Mouse (Mus musculus) heart, postnatal 4 days (tissue): ENCODE data around the gene Sgce. TPM values are rescaled to one million over a fixed set of nuclear protein-coding genes. Genes with fewer than 3 reads are reported as not detected.
"Not testable (repeated sequence)": the region's sequence is repeated elsewhere in the genome, so short reads cannot be mapped to it uniquely, and the experiment has no call there.

ENCODE experiments used
- DNase-seq: peaks from one replicate; pipeline ENCODE4 v3.0.0; 2021
- total RNA-seq, 2 experiments: library from RNA; stranded (reverse); gene quantifications; 2 replicates each; pipeline ENCODE4 v1.2.3; 2021

The Sgce gene
- total RNA-seq, 2 experiments from 2014 or later = 45.5 to 48.0 TPM

GRCm38 (mm10) chr6:4722739-4723138 lies 24.3 kb downstream of the Sgce start:
- DNase-seq = no peak

GRCm38 (mm10) chr6:4722142-4722541 lies 24.9 kb downstream of the Sgce start:
- no peak for DNase-seq

GRCm38 (mm10) chr6:4717344-4717743 lies 29.7 kb downstream of the Sgce start:
- no peak for DNase-seq

- DNase-seq = no peak
These were observed 30.8 kb downstream of the Sgce start for GRCm38 (mm10) chr6:4716171-4716570.

- peak; percentile 33 for DNase-seq
These were observed 38.0 kb downstream of the Sgce start for GRCm38 (mm10) chr6:4708971-4709370.

- DNase-seq = no peak
These were observed 40.6 kb downstream of the Sgce start for GRCm38 (mm10) chr6:4706415-4706814.

- no peak for DNase-seq
These were observed 43.1 kb downstream of the Sgce start for GRCm38 (mm10) chr6:4703908-4704307.

- no peak for DNase-seq
These were observed 45.4 kb downstream of the Sgce start for GRCm38 (mm10) chr6:4701641-4702040.

GRCm38 (mm10) chr6:4695778-4696177 lies 51.2 kb downstream of the Sgce start:
- DNase-seq = no peak

GRCm38 (mm10) chr6:4694672-4695231 lies 52.3 kb downstream of the Sgce start:
- DNase-seq = no peak

- no peak for DNase-seq
These were observed 53.5 kb downstream of the Sgce start for GRCm38 (mm10) chr6:4693544-4693943.

- DNase-seq = no peak
These were observed 56.6 kb downstream of the Sgce start for GRCm38 (mm10) chr6:4690438-4690837.

GRCm38 (mm10) chr6:4684706-4685340 lies 62.2 kb downstream of the Sgce start:
- no peak for DNase-seq

GRCm38 (mm10) chr6:4680576-4680975 lies 66.4 kb downstream of the Sgce start:
- DNase-seq = no peak

- DNase-seq = no peak
These were observed 67.0 kb downstream of the Sgce start for GRCm38 (mm10) chr6:4679981-4680380.

GRCm38 (mm10) chr6:4677356-4677761 lies 69.6 kb downstream of the Sgce start:
- no peak for DNase-seq

- DNase-seq = no peak
These were observed 81.9 kb downstream of the Sgce start for GRCm38 (mm10) chr6:4665154-4665553.

- DNase-seq = no peak
These were observed 82.7 kb downstream of the Sgce start for GRCm38 (mm10) chr6:4664313-4664712.

- no peak for DNase-seq
These were observed 83.5 kb downstream of the Sgce start for GRCm38 (mm10) chr6:4663516-4663915.

- DNase-seq = no peak
These were observed 88.1 kb downstream of the Sgce start for GRCm38 (mm10) chr6:4658861-4659260.

GRCm38 (mm10) chr6:4655924-4656323 lies 91.1 kb downstream of the Sgce start:
- DNase-seq = no peak

GRCm38 (mm10) chr6:4655466-4655865 lies 91.5 kb downstream of the Sgce start:
- no peak for DNase-seq

- DNase-seq = not testable (repeated sequence)
These were observed 93.3 kb downstream of the Sgce start for GRCm38 (mm10) chr6:4653741-4654140.

GRCm38 (mm10) chr6:4652596-4653134 lies 94.3 kb downstream of the Sgce start:
- peak; percentile 8 for DNase-seq
